Mouse (Mus musculus) limb, embryonic 14.5 days (tissue): ENCODE data around the gene Dlg2. TPM values are rescaled to one million over a fixed set of nuclear protein-coding genes. Genes with fewer than 3 reads are reported as not detected.

Experiments used
- ATAC-seq: fragments of 200-750 bp; cut with Nextera tagmentation; 2 replicates; pipeline ENCODE4 v1.8.0; 2017; ENCODE audit warnings: low read depth, moderate number of reproducible peaks, moderate TSS enrichment; ENCODE audit not compliant: low FRiP score
- DNase-seq: peaks from one replicate; pipeline ENCODE4 v3.0.0-alpha.2; 2015; ENCODE audit warnings: low spot score
- H3K27ac ChIP-seq: fragments of 300-500 bp; sonication (generic); replicated peaks from 2 replicates; pipeline ENCODE4 v1.5.1; 2014; ENCODE audit warnings: low read depth, mild to moderate bottlenecking, low read length, moderate library complexity, mixed read lengths
- H3K27me3 ChIP-seq: fragments of 300-500 bp; sonication (generic); 2 replicates; pipeline ENCODE4 v1.6.1; 2014; ENCODE audit warnings: low read length, mixed read lengths; ENCODE audit not compliant: control insufficient read depth, insufficient read depth
- H3K36me3 ChIP-seq: fragments of 300-500 bp; sonication (generic); 2 replicates; pipeline ENCODE4 v1.6.1; 2014; ENCODE audit warnings: mild to moderate bottlenecking, low read length, moderate library complexity, mixed read lengths; ENCODE audit not compliant: control insufficient read depth, insufficient read depth
- H3K4me1 ChIP-seq: fragments of 300-500 bp; sonication (generic); 2 replicates; pipeline ENCODE4 v1.6.1; 2014; ENCODE audit warnings: antibody characterized with exemption, low read length, mixed read lengths; ENCODE audit not compliant: control insufficient read depth, insufficient read depth
- H3K4me2 ChIP-seq: fragments of 300-500 bp; sonication (generic); replicated peaks from 2 replicates; pipeline ENCODE4 v1.6.1; 2014; ENCODE audit warnings: low read depth, mild to moderate bottlenecking, low read length, moderate library complexity; ENCODE audit not compliant: severe bottlenecking
- H3K4me3 ChIP-seq: fragments of 300-500 bp; sonication (generic); replicated peaks from 2 replicates; pipeline ENCODE4 v1.5.1; 2014; ENCODE audit warnings: low read length
- H3K9ac ChIP-seq: fragments of 300-500 bp; sonication (generic); 2 replicates; pipeline ENCODE4 v1.6.1; 2014; ENCODE audit warnings: mild to moderate bottlenecking, low read depth, low read length, moderate library complexity; ENCODE audit not compliant: severe bottlenecking
- H3K9me3 ChIP-seq: fragments of 300-500 bp; sonication (generic); 2 replicates; pipeline ENCODE4 v1.6.1; 2016; ENCODE audit warnings: low read length; ENCODE audit not compliant: control insufficient read depth
- POLR2A ChIP-seq: fragments of 200-500 bp; IDR thresholded peaks from 2 replicates; pipeline ENCODE4 v1.8.0; 2012; ENCODE audit warnings: inconsistent platforms, mild to moderate bottlenecking, moderate library complexity, borderline replicate concordance; ENCODE audit not compliant: insufficient read depth, insufficient read length; ENCODE audit errors: extremely low read depth
- WGBS: fragments of 180-500 bp; shearing (Covaris S2); extraction: QIAGEN DNeasy Blood & Tissue Kit; methylation state at CpG from one replicate; pipeline ENCODE4 v1.1.7; 2014; 5-methylcytosine and 5-hydroxymethylcytosine counted together
- polyA plus RNA-seq, 2 experiments: library from polyadenylated mRNA; depleted of rRNA in 1 of 2; stranded (reverse) in 1 of 2; unstranded in 1 of 2; fragments of >200 nt; fragmentation: Nextera tagmentation in 1 of 2; extraction: Ambion mirVana in 1 of 2; gene quantifications; 2 replicates each; pipeline versions ENCODE4 v1.2.1 to v1.2.3; 2012 to 2014

The Dlg2 gene
- polyA plus RNA-seq, 2 experiments: 4.6 to 7.3 TPM

- peak; percentile 75 for ATAC-seq
- H3K4me1 ChIP-seq: no peaks in the 10 kb centered on the region
- H3K4me2 ChIP-seq: no peak overlapping the region
- whole genome bisulfite sequencing: 64% methylated on average over 2 of the region's 2 CpGs
- no peak overlapping the region for H3K4me3 ChIP-seq
- H3K27ac ChIP-seq: no peak overlapping the region
- no peaks in the 10 kb centered on the region for H3K36me3 ChIP-seq
- no peak overlapping the region for H3K9ac ChIP-seq
- H3K27me3 ChIP-seq: no peaks in the 10 kb centered on the region
- peak; percentile 73 for DNase-seq
- H3K9me3 ChIP-seq: no peaks in the 10 kb centered on the region
- no peak for TF ChIP-seq POLR2A
Measured at GRCm38 (mm10) chr7:90609764-90610163, 133.3 kb downstream of the Dlg2 start.

- Histone ChIP-seq H3K9me3 (no peaks in the 10 kb centered on the region), H3K4me1 (no peaks in the 10 kb centered on the region), H3K4me3 (no peak overlapping the region), H3K27ac (no peak overlapping the region), H3K27me3 (no peaks in the 10 kb centered on the region), H3K9ac (no peak overlapping the region), H3K4me2 (no peak overlapping the region), H3K36me3 (no peaks in the 10 kb centered on the region)
- TF ChIP-seq POLR2A: no peak
- WGBS: 94% methylated on average over 3 of the region's 3 CpGs
- ATAC-seq: no peak
- DNase-seq: no peak
Measured at GRCm38 (mm10) chr7:90630546-90630945, 154.1 kb downstream of the Dlg2 start.

GRCm38 (mm10) chr7:90649512-90649911, 173.0 kb downstream of the Dlg2 start:
- WGBS: 78% methylated on average over 1 of the region's 1 CpGs

GRCm38 (mm10) chr7:90651128-90651527, 174.7 kb downstream of the Dlg2 start:
- ATAC-seq (no peak), DNase-seq (no peak)
- H3K4me1 ChIP-seq: no peaks in the 10 kb centered on the region
- H3K27me3 ChIP-seq: no peaks in the 10 kb centered on the region
- no peaks in the 10 kb centered on the region for H3K9me3 ChIP-seq
- no peaks in the 10 kb centered on the region for H3K36me3 ChIP-seq
- WGBS: 47% methylated on average over 6 of the region's 6 CpGs
- TF ChIP-seq POLR2A: no peak
- no peak overlapping the region for H3K4me2 ChIP-seq
- H3K9ac ChIP-seq: no peak overlapping the region
- H3K27ac ChIP-seq: no peak overlapping the region
- H3K4me3 ChIP-seq: no peak overlapping the region

More at GRCm38 (mm10) chr7:90649512-90649911, 173.0 kb downstream of the Dlg2 start:
- DNase-seq (no peak), ATAC-seq (no peak)
- no peaks in the 10 kb centered on the region for H3K9me3 ChIP-seq
- no peak overlapping the region for H3K9ac ChIP-seq
- no peaks in the 10 kb centered on the region for H3K36me3 ChIP-seq
- no peaks in the 10 kb centered on the region for H3K4me1 ChIP-seq
- H3K4me2 ChIP-seq: no peak overlapping the region
- no peak for TF ChIP-seq POLR2A
- no peak overlapping the region for H3K4me3 ChIP-seq
- H3K27ac ChIP-seq: no peak overlapping the region
- H3K27me3 ChIP-seq: no peaks in the 10 kb centered on the region

- ATAC-seq (no peak), DNase-seq (no peak)
- H3K4me2 ChIP-seq: no peak overlapping the region
- no peak overlapping the region for H3K27ac ChIP-seq
- TF ChIP-seq POLR2A: no peak
- H3K4me1 ChIP-seq: no peaks in the 10 kb centered on the region
- WGBS: 79% methylated on average over 2 of the region's 2 CpGs
- no peak overlapping the region for H3K9ac ChIP-seq
- no peaks in the 10 kb centered on the region for H3K36me3 ChIP-seq
- H3K4me3 ChIP-seq: no peak overlapping the region
- no peaks in the 10 kb centered on the region for H3K9me3 ChIP-seq
- H3K27me3 ChIP-seq: no peaks in the 10 kb centered on the region
Measured at GRCm38 (mm10) chr7:90651611-90652010, 175.1 kb downstream of the Dlg2 start.

GRCm38 (mm10) chr7:90658593-90658992, 182.1 kb downstream of the Dlg2 start:
- H3K9me3 ChIP-seq: no peaks in the 10 kb centered on the region
- no peaks in the 10 kb centered on the region for H3K4me1 ChIP-seq
- no peak overlapping the region for H3K27ac ChIP-seq
- H3K4me2 ChIP-seq: no peak overlapping the region
- TF ChIP-seq POLR2A: no peak
- ATAC-seq (no peak), DNase-seq (no peak)
- H3K27me3 ChIP-seq: no peaks in the 10 kb centered on the region
- no peaks in the 10 kb centered on the region for H3K36me3 ChIP-seq
- no peak overlapping the region for H3K4me3 ChIP-seq
- 88% methylated on average over 3 of the region's 3 CpGs for WGBS
- no peak overlapping the region for H3K9ac ChIP-seq
